Mouse (Mus musculus): ENCODE data around the gene Tnr.
"Not testable (repeated sequence)": the region's sequence is repeated elsewhere in the genome, so short reads cannot be mapped to it uniquely, and the experiment has no call there.

Gene Tnr

DNA sequence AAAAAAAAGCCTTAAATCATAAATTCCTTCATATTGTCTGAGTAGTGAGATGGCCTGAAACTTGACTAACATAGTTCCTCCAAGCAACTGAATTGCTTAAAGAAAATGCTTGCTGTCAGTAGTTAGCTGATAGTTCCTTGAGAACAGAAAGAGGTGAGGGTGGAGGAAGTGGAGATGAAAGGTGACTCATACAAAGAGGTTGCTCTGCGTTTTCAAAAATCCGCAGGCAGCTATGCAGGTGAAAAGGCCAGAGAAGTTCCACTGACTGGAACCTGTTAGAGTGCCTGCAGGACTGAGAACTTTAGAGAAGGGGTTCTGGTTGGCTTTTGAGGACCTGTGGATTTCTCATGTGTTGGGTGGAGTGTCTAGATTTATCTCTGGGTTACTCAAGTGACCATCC is 414.9 kb downstream of the Tnr start:
- DNase-seq (ENCODE audit: low spot score in 2 of 2): no peak

DNA sequence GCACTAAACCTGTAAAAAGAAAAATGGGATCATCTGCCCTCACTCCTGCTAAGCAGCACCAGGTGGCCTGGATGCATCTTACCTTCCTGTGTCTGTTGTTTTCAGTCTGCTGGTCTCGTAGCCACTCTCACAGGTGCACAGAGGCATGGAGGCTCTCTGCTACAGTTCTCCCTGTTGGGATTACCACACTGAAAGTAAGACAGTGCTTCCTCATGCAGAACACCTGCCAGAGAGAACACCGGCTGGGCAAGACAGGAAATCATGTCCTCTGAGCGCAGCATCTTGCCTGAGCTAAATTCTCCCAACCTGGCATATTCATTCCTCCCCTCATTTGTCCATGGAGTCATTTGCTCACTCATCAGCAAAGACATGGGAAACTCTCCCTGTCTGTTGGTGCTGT is 415.8 kb downstream of the Tnr start:
- no peak for DNase-seq (ENCODE audit: low spot score in 2 of 2)

DNA sequence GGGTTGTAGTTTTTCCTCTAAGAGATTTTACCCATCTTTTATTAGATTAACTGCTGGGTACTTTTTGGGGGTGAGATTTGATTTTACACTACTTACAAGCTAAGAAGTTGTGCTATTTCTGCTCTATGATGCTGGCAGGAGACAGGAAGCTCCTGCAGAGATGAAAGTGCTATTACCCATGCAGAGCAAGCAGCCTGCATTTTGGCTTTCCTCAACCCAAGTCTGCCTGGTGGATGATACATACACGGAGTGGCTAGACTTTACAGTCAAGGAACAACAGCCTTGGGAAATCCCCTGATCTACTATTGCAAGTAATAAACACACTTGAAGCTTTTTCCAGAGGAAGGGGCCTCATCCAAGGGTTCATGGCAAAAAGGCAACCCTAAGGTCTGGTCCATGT is 430.0 kb downstream of the Tnr start:
- DNase-seq (ENCODE audit: low spot score in 2 of 2): no peak

DNA sequence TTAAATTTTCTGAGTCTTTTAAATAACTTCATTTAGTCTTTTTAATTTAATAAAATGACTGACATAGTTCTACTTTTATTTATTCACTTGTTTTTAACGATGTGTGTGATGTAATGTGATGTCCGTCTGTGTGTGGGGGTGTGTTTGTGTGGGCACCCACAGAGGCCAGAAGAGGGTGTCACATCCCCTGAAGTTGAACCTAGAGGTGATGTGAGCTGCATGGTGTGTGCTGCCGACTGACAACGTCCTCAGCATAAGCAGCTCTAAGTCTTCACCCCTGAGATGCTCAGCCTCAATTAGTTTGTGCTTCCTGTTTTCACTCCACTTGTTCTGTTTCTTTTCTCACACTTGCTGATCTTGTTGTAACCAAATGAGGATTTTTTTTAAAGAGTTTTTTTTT is 439.8 kb downstream of the Tnr start:
- no peak for DNase-seq (ENCODE audit: low spot score in 2 of 2)

DNA sequence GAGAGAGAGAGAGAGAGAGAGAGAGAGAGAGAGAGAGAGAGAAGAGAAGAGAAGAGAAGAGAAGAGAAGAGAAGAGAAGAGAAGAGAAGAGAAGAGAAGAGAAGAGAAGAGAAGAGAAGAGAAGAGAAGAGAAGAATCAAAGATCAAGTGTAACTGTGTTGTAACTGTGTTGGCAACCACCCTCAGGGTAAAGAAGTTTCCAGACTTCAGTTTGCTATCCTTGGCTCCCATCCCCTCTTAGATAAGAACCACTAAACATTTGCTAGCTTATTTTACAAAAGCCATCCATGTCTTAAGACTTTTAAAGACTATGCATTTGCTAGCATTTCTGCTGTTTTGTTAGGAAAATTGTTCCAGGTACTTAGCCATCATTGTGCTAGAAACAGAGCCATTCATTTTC is 442.7 kb downstream of the Tnr start:
- not testable (repeated sequence) for DNase-seq (ENCODE audit: low spot score in 2 of 2)

DNA sequence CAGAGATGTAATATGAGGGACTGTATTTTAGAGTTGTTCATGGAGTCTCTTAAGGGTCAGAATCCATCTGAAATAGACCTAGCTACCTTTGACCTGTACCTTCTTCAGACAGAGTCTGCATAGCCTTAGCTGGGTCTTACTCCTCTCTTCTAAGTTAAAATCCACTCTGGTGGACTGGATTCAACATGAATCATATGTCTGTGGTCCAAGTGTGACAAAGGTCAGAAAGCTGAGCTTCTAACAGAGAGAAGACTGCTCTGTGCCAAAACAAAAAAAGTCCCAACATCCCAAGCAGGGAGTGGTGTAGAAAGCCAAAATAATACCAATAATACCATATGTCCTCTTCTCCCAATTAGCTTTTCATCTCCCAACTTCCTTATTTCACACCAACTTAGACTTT is 444.8 kb downstream of the Tnr start:
- DNase-seq (ENCODE audit: low spot score in 2 of 2): no peak

DNA sequence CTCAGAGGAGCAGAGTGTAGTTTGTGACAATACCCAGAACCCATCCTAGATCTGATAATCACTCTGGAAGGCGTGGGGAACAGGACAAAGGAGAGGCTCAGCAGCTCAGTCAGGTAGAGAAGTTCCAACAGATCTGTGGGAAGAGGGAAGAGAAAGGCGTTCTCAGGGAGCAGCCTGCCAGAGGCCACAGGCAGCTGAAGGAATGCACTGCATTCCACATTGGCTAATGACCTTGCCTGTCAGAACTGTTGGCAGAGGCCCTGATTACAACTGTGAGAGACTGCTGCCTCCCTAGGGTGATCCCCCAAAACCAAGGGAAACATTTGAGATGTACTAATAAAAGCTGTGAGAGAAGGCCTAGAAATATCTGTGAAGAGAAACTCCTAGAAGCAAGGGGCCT is 454.2 kb downstream of the Tnr start:
- no peak for DNase-seq (ENCODE audit: low spot score in 2 of 2)

DNA sequence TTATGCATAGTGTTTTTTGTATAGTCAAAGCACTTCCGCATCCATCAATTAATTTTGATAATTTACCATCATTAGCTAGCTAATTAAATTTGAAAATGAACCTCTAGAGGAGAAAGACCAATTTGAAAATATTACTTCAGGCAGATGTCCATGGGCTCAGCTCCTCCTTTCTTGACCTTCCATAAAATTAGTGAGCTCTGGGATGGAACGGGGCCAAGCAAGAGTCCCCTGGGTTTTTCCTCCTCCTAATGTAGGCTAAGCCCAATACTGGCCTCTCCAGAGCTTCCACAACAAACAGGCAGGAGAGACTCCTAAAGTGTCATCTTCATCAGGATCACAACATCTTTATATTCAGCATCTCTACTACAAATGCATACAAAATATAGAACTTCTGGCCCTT is 455.5 kb downstream of the Tnr start:
- no peak for DNase-seq (ENCODE audit: low spot score in 2 of 2)

DNA sequence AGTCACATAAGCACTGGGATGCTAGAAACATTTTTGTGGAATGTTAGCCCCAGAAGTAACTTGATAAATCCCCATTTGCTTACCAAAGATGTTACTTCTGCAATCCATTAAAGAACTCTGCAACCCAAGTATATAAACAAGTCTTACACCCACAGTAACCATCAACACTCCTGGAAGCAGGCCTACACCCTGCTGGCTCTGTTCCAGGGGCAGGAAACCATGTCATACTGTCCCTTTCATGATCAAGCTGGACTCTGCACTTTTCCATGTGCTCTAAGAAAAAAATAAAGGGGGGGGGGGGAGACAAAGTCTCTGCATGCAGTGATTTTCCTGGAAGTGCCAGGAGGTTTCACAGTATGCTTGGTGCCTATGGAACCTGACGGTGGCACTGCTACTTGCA is 456.8 kb downstream of the Tnr start:
- DNase-seq (ENCODE audit: low spot score in 2 of 2): no peak
